Mouse (Mus musculus) layer of hippocampus, adult 18-20 months (tissue): ENCODE measurements around the gene Fyn. TPM values are rescaled to one million over a fixed set of nuclear protein-coding genes. Genes with fewer than 3 reads are reported as not detected.

Source experiments
- DNase-seq, 2 experiments: peaks; one replicate each; pipeline ENCODE4 v3.0.0; 2022; ENCODE audit warnings: low spot score in 2 of 2
- total RNA-seq, 2 experiments: library from RNA; stranded (reverse); gene quantifications; 2 replicates each; pipeline ENCODE4 v1.2.3; 2021

The Fyn gene
- total RNA-seq, 2 experiments from 2014 or later, result 115 to 118 TPM

DNA sequence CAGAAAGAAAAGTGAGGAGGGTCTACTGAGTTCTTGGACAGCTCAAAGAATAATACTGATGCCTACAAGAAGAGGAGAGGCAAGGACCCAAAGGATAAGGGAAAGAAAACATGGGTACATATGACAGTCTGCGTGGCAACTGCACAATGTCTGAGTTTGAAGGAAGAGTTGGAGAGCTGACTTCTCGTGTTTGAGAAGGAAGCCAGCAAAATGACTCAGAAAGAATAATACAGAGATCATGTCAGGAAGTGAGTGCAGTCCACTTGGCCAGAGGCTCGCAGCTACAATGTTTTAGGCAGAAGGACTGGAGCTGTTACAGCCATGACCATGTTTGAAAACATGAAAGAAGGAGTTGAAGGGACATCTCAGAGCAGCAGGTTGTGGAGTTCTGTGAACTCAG lies 190.7 kb downstream of the Fyn start:
- no peak for DNase-seq

GRCm38 (mm10) chr10:39562383-39562782 lies 193.7 kb downstream of the Fyn start:
- DNase-seq, result no peak

DNA sequence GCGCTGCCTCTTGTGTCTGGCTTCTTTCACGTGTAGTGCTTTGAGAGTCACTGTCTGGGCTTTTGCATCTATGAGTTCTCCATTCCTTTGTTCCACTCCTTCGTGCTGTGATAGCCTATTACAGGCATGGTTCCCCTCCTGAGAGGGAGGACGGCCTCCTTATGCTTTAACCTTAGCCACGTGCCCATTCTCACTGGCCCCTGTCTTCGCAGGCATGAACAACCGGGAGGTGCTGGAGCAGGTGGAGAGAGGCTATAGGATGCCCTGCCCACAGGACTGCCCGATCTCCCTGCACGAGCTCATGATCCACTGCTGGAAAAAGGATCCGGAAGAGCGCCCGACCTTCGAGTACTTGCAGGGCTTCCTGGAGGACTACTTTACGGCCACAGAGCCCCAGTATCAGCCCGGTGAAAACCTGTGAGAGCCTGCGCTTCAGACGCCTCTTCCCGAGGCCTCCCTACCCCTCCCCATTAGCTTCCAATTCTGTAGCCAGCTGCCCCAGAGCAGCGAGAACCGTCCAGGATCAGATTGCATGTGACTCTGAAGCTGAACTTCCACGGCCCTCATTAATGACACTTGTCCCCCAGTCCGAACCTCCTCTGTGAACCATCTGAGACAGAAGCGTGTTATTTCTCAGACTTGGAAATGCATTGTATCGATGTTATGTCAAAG lies 195.0 kb downstream of the Fyn start:
- no peak for DNase-seq

DNA sequence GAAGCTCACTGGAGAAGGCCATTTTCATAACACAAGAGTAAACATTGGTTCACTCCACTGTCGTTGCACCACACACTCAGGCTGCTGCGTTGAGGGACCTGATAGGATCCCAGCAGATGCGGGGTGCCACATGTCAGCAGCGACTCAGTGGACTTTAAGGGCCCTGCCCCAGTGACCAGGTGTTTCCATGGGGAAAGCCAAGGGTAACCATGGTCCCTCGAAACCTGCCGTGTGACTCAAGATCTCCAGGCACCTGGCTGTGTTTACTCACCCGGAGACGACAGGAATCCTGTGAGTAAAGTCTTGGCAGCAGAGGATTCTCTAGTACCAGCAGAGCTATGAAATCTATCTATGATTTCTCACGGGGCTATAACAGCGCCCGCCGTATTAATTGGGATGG lies 198.2 kb downstream of the Fyn start:
- DNase-seq, result no peak

GRCm38 (mm10) chr10:39568991-39569390 lies 200.3 kb downstream of the Fyn start:
- no peak for DNase-seq

DNA sequence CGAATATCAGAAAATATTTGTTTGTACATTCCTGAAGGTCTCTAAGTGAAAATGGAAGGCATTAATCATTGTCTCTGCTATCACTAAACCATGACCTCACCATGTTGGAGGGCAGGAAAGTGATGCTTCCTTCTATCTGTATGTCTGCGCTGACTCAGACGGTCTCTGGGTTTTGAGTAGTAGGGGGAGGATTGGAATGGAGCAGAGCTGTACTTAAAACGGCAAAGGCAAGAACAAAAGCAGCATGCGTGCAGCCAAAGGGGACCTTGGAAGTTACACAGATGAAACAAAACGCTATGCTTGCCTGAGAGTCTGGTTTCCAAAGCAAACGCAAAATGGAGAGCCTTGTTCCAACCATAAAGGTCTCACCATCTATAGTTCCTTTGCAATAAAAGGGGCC lies 202.4 kb downstream of the Fyn start:
- DNase-seq, result peak in 1 of 2 experiments; percentile 30

- DNase-seq, result peak in 1 of 2 experiments; percentile 35
These were observed 203.5 kb downstream of the Fyn start for GRCm38 (mm10) chr10:39572050-39572671.

DNA sequence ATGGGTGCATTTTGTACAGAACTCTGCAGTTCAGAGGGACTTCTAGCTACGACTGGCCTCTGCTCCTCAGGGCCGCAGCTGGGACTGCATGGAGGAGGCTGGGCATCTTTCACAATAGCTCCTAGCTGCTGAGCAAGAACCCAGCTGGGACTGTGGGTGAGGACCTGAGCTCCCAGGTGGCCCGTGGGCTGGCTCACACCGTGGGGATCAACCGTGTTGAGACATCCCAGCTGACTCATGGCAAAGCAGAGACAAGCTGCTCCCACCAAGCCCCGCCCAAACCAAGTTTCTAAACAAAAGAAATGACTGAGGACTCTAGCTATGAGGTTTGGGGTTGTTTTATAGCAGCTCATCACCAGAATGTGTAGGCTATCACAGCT lies 204.0 kb downstream of the Fyn start:
- DNase-seq, result peak; percentile 75 to 87

DNA sequence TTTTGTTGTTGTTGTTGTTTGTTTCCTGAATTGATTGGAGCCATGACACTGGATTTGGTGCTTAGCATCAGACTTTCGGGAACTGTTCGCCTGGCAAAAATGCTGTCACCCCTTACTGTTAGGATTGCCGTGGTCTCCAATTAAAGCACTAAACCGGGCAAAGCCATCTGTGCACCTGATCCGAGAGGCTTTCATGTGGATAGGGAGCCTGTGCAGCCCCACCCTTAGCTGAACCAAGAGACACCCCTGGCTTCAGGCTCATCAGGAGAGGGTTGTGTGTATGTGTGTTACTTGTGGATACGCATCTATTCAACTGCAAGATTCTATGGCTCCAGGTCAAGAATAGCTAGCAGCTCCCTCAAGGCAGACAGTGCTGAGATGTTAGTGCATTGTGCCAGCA lies 207.8 kb downstream of the Fyn start:
- DNase-seq, result no peak

- DNase-seq, result no peak
These were observed 211.8 kb downstream of the Fyn start for GRCm38 (mm10) chr10:39580477-39580876.

DNA sequence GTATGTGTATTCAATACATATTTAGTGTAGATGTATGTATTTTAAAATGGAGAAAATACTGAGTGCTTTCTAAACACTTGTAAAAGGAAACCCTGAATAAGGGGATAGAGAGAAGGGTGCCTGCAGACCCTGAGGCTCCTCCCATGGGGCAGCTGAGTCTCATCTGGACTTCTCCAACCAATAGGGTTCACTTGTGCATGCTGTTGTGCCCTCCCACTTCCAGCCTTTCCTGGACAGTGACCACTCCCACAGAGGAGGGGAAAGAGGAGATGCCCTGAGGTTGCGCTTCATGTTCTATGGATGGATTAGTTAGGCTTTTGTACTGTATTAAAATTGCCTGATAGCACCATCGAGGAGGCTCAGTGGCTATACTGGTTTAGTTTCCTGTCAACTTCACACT lies 213.7 kb downstream of the Fyn start:
- DNase-seq, result no peak

DNA sequence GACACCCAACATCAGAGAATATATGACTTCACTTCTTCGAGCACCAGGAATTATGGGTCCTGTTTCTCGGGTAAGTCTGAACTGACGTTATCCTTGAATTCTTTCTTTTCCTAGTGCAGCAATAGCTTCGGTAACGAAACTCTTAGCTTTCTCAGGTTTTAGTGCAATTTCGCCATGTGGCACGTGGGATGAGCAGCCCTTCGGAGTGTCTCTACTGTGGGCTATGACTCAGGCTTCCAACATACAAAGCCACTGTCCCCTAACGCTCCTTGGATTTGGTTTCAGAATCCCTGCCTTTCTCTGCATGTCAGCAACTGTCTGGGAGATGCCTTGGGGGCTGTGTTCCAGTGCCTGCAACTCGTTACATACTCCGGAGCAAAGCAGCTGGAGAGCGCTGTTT lies 215.1 kb downstream of the Fyn start:
- peak in 1 of 2 experiments; percentile 55 for DNase-seq

GRCm38 (mm10) chr10:39587290-39587925 lies 218.8 kb downstream of the Fyn start:
- peak; percentile 25 to 37 for DNase-seq

- no peak for DNase-seq
These were observed 219.5 kb downstream of the Fyn start for GRCm38 (mm10) chr10:39587973-39588746.

DNA sequence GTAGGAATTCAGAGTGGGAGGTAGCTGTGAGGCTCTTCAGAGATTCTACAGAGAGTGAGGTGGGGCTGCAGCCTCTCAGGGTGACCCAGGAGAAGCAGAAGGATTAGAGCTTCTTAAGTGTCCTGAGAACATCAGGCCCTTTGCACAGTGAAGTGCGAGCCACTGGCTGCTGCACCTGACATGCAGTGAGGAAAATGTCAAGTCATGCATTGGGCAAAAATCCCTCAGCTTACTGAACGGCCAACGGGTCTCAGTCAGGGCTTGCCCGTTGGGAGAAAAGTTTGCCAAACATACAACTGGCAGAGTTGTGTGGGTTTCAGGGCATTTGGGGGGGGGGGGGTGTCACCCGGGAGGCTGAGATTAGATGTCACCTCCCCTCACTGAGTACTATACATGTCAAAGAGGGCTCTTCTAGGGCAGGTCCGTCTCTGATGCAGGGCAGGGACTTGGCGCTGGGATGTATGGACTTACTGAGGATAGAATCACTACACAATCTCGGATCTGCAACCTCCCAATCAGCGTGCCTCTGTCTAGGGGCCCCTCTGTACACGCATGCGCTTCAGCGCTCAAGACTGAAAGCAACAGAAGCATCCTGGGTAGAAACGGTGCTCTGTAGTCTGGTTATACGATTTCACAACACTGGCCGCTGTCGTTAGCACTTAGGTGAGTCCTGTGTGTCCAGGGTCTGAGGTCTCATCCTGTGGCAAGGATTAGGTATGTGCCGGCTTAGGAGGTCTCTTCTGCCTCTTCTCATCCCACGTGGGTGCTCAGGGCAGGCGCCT lies 221.3 kb downstream of the Fyn start:
- DNase-seq, result no peak

- no peak for DNase-seq
These were observed 222.0 kb downstream of the Fyn start for GRCm38 (mm10) chr10:39590629-39591028.

DNA sequence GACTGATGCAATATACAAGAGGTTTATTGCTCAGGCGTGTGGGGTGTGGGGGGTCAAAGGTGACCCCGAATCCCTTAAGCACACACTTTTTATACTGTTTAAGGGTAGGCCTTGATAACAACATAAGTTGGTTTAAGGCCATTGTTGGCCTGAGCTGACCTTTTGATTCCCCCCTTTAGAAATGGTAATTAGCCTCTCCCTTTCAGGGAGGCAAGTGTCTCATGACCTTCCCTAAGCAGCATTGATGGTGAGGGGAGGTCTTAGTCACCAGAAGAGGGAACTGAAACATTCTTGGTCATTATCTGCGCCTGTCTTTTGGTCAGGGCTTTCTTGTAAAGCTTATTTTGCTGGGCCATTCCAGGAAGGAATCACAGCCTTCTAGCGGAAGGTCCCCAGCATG lies 223.8 kb downstream of the Fyn start:
- no peak for DNase-seq

- DNase-seq, result no peak
These were observed 226.1 kb downstream of the Fyn start for GRCm38 (mm10) chr10:39594716-39595115.

- DNase-seq, result no peak
These were observed 227.2 kb downstream of the Fyn start for GRCm38 (mm10) chr10:39595862-39596261.

DNA sequence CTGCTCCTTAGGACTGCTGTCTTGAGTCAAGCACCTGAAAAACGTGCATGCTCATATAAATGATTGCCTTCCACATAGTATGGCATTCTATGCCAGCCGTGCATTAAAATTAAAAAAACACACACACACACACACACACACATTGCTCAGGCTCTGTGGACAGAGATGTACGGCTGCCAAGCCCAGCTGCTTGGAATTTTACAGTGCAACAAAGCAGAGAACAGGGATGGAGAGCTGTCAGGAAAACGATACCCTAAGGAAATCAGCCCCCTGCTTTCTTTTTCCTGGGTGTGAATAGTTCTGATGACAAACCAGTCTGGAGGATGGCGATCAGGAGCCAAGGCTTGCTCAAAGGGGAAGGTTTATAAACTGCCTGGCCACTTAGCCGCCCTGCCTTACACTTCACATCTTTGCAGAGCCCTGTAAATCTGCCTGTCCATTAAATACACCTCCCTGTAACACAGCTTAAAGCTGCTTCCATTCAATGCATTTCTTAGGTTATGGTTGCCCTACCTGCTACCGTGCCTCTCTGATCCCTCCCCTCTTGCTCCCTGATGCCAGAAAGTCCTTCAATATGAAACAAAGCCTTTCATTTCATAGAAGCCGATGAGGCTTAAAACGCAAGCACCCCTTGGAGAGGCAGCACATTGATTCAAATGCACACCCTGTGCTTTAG lies 228.6 kb downstream of the Fyn start:
- no peak for DNase-seq

DNA sequence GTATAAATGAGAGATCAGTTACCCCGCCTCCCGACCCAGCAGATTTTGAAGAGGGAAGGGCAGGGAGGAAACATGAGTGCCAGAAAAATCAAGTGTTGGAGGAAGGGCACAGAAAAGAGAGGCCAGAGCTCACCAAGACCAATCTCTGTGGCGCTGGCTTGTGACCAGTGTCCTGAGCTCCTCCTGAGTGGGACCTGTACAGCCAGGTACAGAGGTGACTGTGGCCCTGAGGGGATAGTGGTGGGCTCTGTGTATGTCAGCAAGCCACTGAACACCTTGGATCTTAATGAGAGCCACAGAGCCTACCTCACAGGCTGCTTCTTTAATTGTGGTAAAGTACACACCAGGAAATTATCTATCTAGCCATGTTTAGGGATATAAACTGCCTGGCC lies 229.1 kb downstream of the Fyn start:
- no peak for DNase-seq
